Mouse (Mus musculus): ENCODE measurements around the gene Las1l. TPM values are rescaled to one million over a fixed set of nuclear protein-coding genes. Genes with fewer than 3 reads are reported as not detected.

The Las1l gene
- polyA plus RNA-seq (2012; fragmentation: generic; extraction: Trizol), result 26.4 TPM
- long read RNA-seq, experiment 1, transcript Las1l-201 (13 exons, 2,530 nt), result major isoform, 15 of 37 reads
- long read RNA-seq, experiment 1, partial matches to known transcripts, result 16 of 37 reads
- long read RNA-seq, experiment 1, other reads (novel, unspliced or antisense), result 4 of 37 reads
- long read RNA-seq, experiment 2, transcript Las1l-201 (13 exons, 2,530 nt), result major isoform, 187 of 398 reads
- long read RNA-seq, experiment 2, partial matches to known transcripts, result 156 of 398 reads
- long read RNA-seq, experiment 2, other reads (novel, unspliced or antisense), result 53 of 398 reads

GRCm38 (mm10) chrX:95956497-95957293 lies at the start of gene Las1l:
TSS of gene Las1l (minus strand) at chrX:95956962.
- Histone ChIP-seq H3K79me3 (ENCODE audit: low read depth) (peaks cover 5% of the 10 kb centered on the region), H3K4me3 (ENCODE audit: insufficient read depth, poor library complexity, severe bottlenecking) (peak within 1 kb of the TSS; percentile 48), H3K79me2 (ENCODE audit: control insufficient read depth, insufficient read depth) (peaks cover 19% of the 10 kb centered on the region), H3ac (ENCODE audit: control insufficient read depth, insufficient read length, low read depth) (peak within 1 kb of the TSS; percentile 60), H3K27me3 (ENCODE audit: control insufficient read depth, insufficient read depth, insufficient read length) (no peaks in the 10 kb centered on the region), H3K36me3 (ENCODE audit: control insufficient read depth, insufficient read depth) (peaks cover 7% of the 10 kb centered on the region)
- TF ChIP-seq CEBPB (IDR thresholded peaks at IDR 0.05; ENCODE audit: low read depth) (no peak), MYOD1 (IDR thresholded peaks at IDR 0.05; ENCODE audit: control insufficient read depth, insufficient read length, low read depth) (no peak), MAX (IDR thresholded peaks at IDR 0.05) (peak; percentile 65), MYOG (IDR thresholded peaks at IDR 0.05; ENCODE audit: control insufficient read depth, extremely low read depth, insufficient read length) (no peak)

GRCm38 (mm10) chrX:96006395-96006794 lies 49.6 kb upstream of the Las1l start:
- Histone ChIP-seq H3K79me3 (ENCODE audit: low read depth) (no peaks in the 10 kb centered on the region), H3K4me3 (ENCODE audit: insufficient read depth, poor library complexity, severe bottlenecking) (no peak overlapping the region), H3K27me3 (ENCODE audit: control insufficient read depth, insufficient read depth, insufficient read length) (no peaks in the 10 kb centered on the region), H3K36me3 (ENCODE audit: control insufficient read depth, insufficient read depth) (no peaks in the 10 kb centered on the region), H3ac (ENCODE audit: control insufficient read depth, insufficient read length, low read depth) (no peak overlapping the region), H3K79me2 (ENCODE audit: control insufficient read depth, insufficient read depth) (no peaks in the 10 kb centered on the region)
- TF ChIP-seq MYOD1 (IDR thresholded peaks at IDR 0.05; ENCODE audit: control insufficient read depth, insufficient read length, low read depth) (no peak), MAX (IDR thresholded peaks at IDR 0.05) (no peak), CTCF (IDR thresholded peaks at IDR 0.05; ENCODE audit: control insufficient read depth, insufficient read depth, insufficient read length) (peak; percentile 2)

GRCm38 (mm10) chrX:95999601-96000000 lies 42.8 kb upstream of the Las1l start:
- H3K27me3 ChIP-seq (ENCODE audit: control insufficient read depth, insufficient read depth, insufficient read length), result no peaks in the 10 kb centered on the region

GRCm38 (mm10) chrX:95993206-95993605 lies 36.4 kb upstream of the Las1l start:
- H3ac ChIP-seq (ENCODE audit: control insufficient read depth, insufficient read length, low read depth), result no peak overlapping the region
- no peak overlapping the region for H3K4me3 ChIP-seq (ENCODE audit: insufficient read depth, poor library complexity, severe bottlenecking)
- H3K36me3 ChIP-seq (ENCODE audit: control insufficient read depth, insufficient read depth), result no peaks in the 10 kb centered on the region
- no peaks in the 10 kb centered on the region for H3K79me2 ChIP-seq (ENCODE audit: control insufficient read depth, insufficient read depth)
- no peaks in the 10 kb centered on the region for H3K79me3 ChIP-seq (ENCODE audit: low read depth)
- no peak for TF ChIP-seq MYOD1 (IDR thresholded peaks at IDR 0.05; ENCODE audit: control insufficient read depth, insufficient read length, low read depth)
- no peaks in the 10 kb centered on the region for H3K27me3 ChIP-seq (ENCODE audit: control insufficient read depth, insufficient read depth, insufficient read length)

More at GRCm38 (mm10) chrX:95999601-96000000, 42.8 kb upstream of the Las1l start:
- Histone ChIP-seq H3ac (ENCODE audit: control insufficient read depth, insufficient read length, low read depth) (no peak overlapping the region), H3K79me2 (ENCODE audit: control insufficient read depth, insufficient read depth) (no peaks in the 10 kb centered on the region), H3K4me3 (ENCODE audit: insufficient read depth, poor library complexity, severe bottlenecking) (no peak overlapping the region), H3K79me3 (ENCODE audit: low read depth) (no peaks in the 10 kb centered on the region), H3K36me3 (ENCODE audit: control insufficient read depth, insufficient read depth) (no peaks in the 10 kb centered on the region)
- no peak for TF ChIP-seq CTCF (IDR thresholded peaks at IDR 0.05; ENCODE audit: control insufficient read depth, insufficient read depth, insufficient read length)
- no peak for TF ChIP-seq MAX (IDR thresholded peaks at IDR 0.05)
- TF ChIP-seq CEBPB (IDR thresholded peaks at IDR 0.05; ENCODE audit: low read depth), result no peak

- no peak overlapping the region for H3ac ChIP-seq (ENCODE audit: control insufficient read depth, insufficient read length, low read depth)
- no peaks in the 10 kb centered on the region for H3K79me2 ChIP-seq (ENCODE audit: control insufficient read depth, insufficient read depth)
- no peaks in the 10 kb centered on the region for H3K79me3 ChIP-seq (ENCODE audit: low read depth)
- no peak for TF ChIP-seq MAX (IDR thresholded peaks at IDR 0.05)
- TF ChIP-seq FOSL1 (IDR thresholded peaks at IDR 0.05; ENCODE audit: insufficient read depth, low read length, poor library complexity, severe bottlenecking), result no peak
- TF ChIP-seq USF1 (IDR thresholded peaks at IDR 0.05; ENCODE audit: low read depth), result no peak
- no peak for TF ChIP-seq CEBPB (IDR thresholded peaks at IDR 0.05; ENCODE audit: low read depth)
- TF ChIP-seq MYOG (IDR thresholded peaks at IDR 0.05; ENCODE audit: control insufficient read depth, extremely low read depth, insufficient read length), result no peak
- TF ChIP-seq MYOD1 (IDR thresholded peaks at IDR 0.05; ENCODE audit: control insufficient read depth, insufficient read length, low read depth), result no peak
- no peak for TF ChIP-seq CTCF (IDR thresholded peaks at IDR 0.05; ENCODE audit: control insufficient read depth, insufficient read depth, insufficient read length)
- no peak overlapping the region for H3K4me3 ChIP-seq (ENCODE audit: insufficient read depth, poor library complexity, severe bottlenecking)
- no peaks in the 10 kb centered on the region for H3K27me3 ChIP-seq (ENCODE audit: control insufficient read depth, insufficient read depth, insufficient read length)
- no peaks in the 10 kb centered on the region for H3K36me3 ChIP-seq (ENCODE audit: control insufficient read depth, insufficient read depth)
Measured at GRCm38 (mm10) chrX:95969936-95970335, 13.2 kb upstream of the Las1l start.

GRCm38 (mm10) chrX:95969116-95969515 lies 12.4 kb upstream of the Las1l start:
- Histone ChIP-seq H3K36me3 (ENCODE audit: control insufficient read depth, insufficient read depth) (no peaks in the 10 kb centered on the region), H3K4me3 (ENCODE audit: insufficient read depth, poor library complexity, severe bottlenecking) (no peak overlapping the region), H3K79me3 (ENCODE audit: low read depth) (no peaks in the 10 kb centered on the region), H3K79me2 (ENCODE audit: control insufficient read depth, insufficient read depth) (no peaks in the 10 kb centered on the region), H3ac (ENCODE audit: control insufficient read depth, insufficient read length, low read depth) (no peak overlapping the region), H3K27me3 (ENCODE audit: control insufficient read depth, insufficient read depth, insufficient read length) (no peaks in the 10 kb centered on the region)
- no peak for TF ChIP-seq MYOD1 (IDR thresholded peaks at IDR 0.05; ENCODE audit: control insufficient read depth, insufficient read length, low read depth)
- no peak for TF ChIP-seq MYOG (IDR thresholded peaks at IDR 0.05; ENCODE audit: control insufficient read depth, extremely low read depth, insufficient read length)
- TF ChIP-seq CTCF (IDR thresholded peaks at IDR 0.05; ENCODE audit: control insufficient read depth, insufficient read depth, insufficient read length), result no peak
- no peak for TF ChIP-seq FOSL1 (IDR thresholded peaks at IDR 0.05; ENCODE audit: insufficient read depth, low read length, poor library complexity, severe bottlenecking)
- TF ChIP-seq MAX (IDR thresholded peaks at IDR 0.05), result no peak
- TF ChIP-seq CEBPB (IDR thresholded peaks at IDR 0.05; ENCODE audit: low read depth), result no peak
- TF ChIP-seq USF1 (IDR thresholded peaks at IDR 0.05; ENCODE audit: low read depth), result no peak

Data from C2C12 (cell line).